Mouse (Mus musculus): ENCODE data around the gene Calb2.
A peak's percentile ranks its signal among the peaks of the same experiment; 100 is the strongest.

DNA sequence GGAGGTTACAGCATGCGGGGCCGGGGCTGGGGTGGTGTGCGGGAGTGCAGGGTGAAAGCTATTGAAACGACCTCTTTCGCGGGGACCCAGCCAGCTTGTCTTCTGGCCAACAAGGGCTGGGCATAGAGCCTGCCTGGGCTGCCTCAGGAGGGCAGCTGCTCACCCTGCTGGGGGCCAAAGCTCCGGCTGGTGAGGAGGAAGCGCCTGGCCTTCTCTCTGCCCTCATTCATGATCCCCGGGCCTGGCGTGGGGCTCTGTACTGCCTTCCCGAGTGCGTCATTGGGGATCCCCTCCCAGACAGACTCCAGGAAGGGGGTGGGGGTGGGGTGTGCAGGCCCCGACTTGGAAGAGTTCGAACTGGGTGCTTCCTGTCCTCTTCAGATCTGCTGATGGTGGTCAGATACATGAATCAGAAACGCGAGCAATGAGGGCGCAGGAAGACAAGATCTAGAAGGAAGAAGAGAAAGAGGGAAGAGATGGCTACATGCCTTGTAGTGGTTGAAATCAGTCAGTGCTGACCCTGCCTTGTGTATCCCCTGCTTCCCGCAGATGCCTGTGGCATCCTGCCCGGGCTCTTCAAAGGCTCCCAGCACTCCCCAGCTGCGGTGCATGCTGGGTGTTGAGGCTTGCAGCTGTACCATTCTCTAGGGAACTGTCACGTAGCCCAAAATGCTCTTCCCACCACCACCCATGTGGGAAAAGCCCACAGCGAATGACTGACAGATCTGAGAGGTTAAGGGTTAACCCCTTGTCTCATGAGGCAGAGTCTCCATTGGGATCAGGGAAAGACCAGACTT, 9.5 kb upstream of the Calb2 start:
- no peak for TF ChIP-seq JUND (conservative IDR thresholded peaks at IDR 0.05; ENCODE audit: low read depth, low read length)
- TF ChIP-seq CTCF (conservative IDR thresholded peaks at IDR 0.05 in 1 of 2, IDR thresholded peaks at IDR 0.05 in 1 of 2; ENCODE audit: low read depth in 2 of 2, low read length in 2 of 2), result no peak
- TF ChIP-seq POLR2A (IDR thresholded peaks at IDR 0.05; ENCODE audit: low read depth, low read length), result peak; percentile 51; the same call in 1 of the 2 replicates
- no peak for TF ChIP-seq NRF1 (IDR thresholded peaks at IDR 0.05; ENCODE audit: low read depth, low read length)
- no peak for TF ChIP-seq CHD2 (IDR thresholded peaks at IDR 0.05; ENCODE audit: low read length)
- no peak for TF ChIP-seq USF1 (IDR thresholded peaks at IDR 0.05; ENCODE audit: low read depth, low read length)

Measured in CH12.LX (cell line).